Mouse (Mus musculus) neural tube, postnatal 0 days (tissue): ENCODE measurements around the gene Tmem161b. TPM values are rescaled to one million over a fixed set of nuclear protein-coding genes. Genes with fewer than 3 reads are reported as not detected.

Experiments used
- microRNA-seq: library from miRNA; unstranded; fragments of <30 nt; microRNA quantifications from one replicate; pipeline ENCODE4, GENCODE M21; 2016
- polyA plus RNA-seq: library from polyadenylated mRNA; unstranded; fragments of >200 nt; fragmentation: Nextera tagmentation; extraction: Ambion mirVana; gene quantifications from 2 replicates; pipeline ENCODE4 v1.2.1, GENCODE M21; 2015

The Tmem161b gene
- 25.2 and 26.4 TPM in 2 replicates for polyA plus RNA-seq

DNA sequence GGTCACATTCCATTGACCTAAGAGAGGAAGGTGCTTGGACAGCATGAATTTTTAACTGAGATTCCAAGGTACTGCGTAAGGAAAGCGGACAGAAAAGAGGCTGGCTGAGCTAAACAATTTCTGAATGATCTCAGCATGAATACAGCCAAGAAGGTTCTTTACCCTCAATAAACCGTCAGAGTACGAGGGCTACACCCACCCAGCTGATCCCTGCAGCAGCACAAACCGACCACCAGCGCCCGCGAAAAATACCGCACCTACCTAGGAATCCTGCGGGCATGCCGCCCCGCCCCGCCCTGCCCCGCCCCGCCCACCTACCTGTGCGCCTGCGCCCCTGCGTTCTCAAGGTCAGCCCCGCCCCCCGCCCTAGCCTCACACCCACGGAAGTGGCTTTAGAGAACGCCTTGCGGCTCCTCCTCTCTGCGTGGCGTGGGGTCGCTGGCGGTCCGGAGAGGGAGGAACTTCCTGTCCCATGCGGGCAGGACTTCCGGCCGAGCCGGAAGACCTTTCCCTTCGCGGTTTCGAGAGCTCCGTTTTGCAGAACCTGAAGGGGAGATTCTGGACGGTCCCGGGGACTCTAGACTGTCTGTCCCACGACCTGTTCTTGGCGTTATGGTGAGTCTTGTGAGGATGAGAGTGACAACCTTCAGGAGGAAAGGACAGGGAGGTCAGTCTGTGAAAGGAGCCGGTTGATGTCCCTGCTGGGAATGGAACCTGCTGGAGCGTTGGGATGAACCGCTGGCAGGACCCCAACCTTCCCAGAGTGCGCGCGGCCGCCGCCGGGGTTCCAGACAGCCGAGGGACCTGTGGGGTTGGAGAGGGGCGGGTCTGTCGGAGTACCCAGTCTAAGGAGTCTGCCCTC lies at the start of gene Tmem161b:
Gene Tmem161b (plus strand): TSS at position 477 of the 862 bp plus-strand sequence.

Small RNAs within 50 kb of the gene (microRNA-seq; reads per million reads assigned to microRNA genes)
- not detected for gene Gm24331
